9 mouse cellular contexts compared by ENCODE assay signal in the genomic region with DNA sequence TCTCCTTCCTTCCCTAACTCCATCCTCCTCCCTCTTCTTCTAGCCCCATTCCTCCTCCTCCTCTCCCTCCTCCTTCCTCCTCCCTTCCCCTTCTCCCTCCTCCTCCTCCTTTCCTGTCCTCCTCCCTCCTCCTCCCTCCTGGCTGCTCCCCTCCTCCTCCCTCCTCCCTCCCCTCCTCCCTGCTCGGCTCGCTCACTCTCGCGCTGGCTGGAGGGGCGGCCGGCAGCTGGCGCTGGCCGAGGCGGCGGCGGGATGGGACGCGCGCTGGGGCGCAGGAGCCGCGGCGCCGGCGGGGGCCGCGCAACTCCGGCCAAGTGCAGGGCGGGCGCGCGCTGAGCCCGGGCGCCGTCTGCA. TPM values are rescaled to one million over a fixed set of nuclear protein-coding genes. Genes with fewer than 3 reads are reported as not detected.
DNase-seq lines count a peak whose midpoint lies in the region; ATAC-seq lines count a peak whose summit lies in the region.
"Had no signal": no experiment of that assay in that cellular context is flagged by ENCODE, and none has a peak within 500 bp of the region (broad histone marks: within the 10 kb centered on the region; RNA-seq: fewer than 3 reads in every experiment).

No protein-coding gene starts in this region.

- ATAC-seq in megakaryocyte, adult 5-6 weeks (ENCODE audit: poor library complexity, severe bottlenecking) = no peak
- ATAC-seq in forebrain, embryonic 16.5 days = peak; percentile 60
- peak; percentile 64 for ATAC-seq in midbrain, embryonic 13.5 days
- no peak for ATAC-seq in inflammation-experienced regulatory T-cells, adult 6 months
- ATAC-seq in erythroid progenitor cell, adult 5-6 weeks (replicated peaks; ENCODE audit: low FRiP score, poor library complexity, severe bottlenecking) = no peak

- peak; percentile 62 for DNase-seq in left cerebral cortex, adult 11 months (ENCODE audit: low spot score)
- no peak for DNase-seq in thymus, postnatal 4 days

- H3K9me3 ChIP-seq in megakaryocyte, embryonic 14.5 days = peaks cover 15% of the 10 kb centered on the region; the same call in 1 of the 2 replicates
- no peaks in the 10 kb centered on the region for H3K9me3 ChIP-seq in forebrain, embryonic 16.5 days (ENCODE audit: control insufficient read depth, low read length)
- no peaks in the 10 kb centered on the region for H3K9me3 ChIP-seq in midbrain, embryonic 13.5 days

- H3K27me3 ChIP-seq in megakaryocyte, embryonic 14.5 days (replicated peaks) = peaks cover 88% of the 10 kb centered on the region
- peaks cover 4% of the 10 kb centered on the region; the same call in 1 of the 2 replicates for H3K27me3 ChIP-seq in forebrain, embryonic 16.5 days (replicated peaks; ENCODE audit: control insufficient read depth, insufficient read depth, low read length)
- peaks cover 81% of the 10 kb centered on the region for H3K27me3 ChIP-seq in midbrain, embryonic 13.5 days

- peak overlapping the region; percentile 77 for H3K9ac ChIP-seq in forebrain, embryonic 16.5 days (replicated peaks; ENCODE audit: low read depth, low read length)
- H3K9ac ChIP-seq in midbrain, embryonic 13.5 days (replicated peaks) = peak overlapping the region; percentile 73

- H3K4me3 ChIP-seq in megakaryocyte, embryonic 14.5 days (replicated peaks) = peak overlapping the region; percentile 81
- H3K4me3 ChIP-seq in forebrain, embryonic 16.5 days (replicated peaks; ENCODE audit: low read length) = peak overlapping the region; percentile 65
- peak overlapping the region; percentile 59 for H3K4me3 ChIP-seq in midbrain, embryonic 13.5 days (replicated peaks)

- peaks cover 47% of the 10 kb centered on the region for H3K4me1 ChIP-seq in megakaryocyte, embryonic 14.5 days
- peaks cover 32% of the 10 kb centered on the region for H3K4me1 ChIP-seq in forebrain, embryonic 16.5 days (replicated peaks; ENCODE audit: control insufficient read depth, insufficient read depth, low read length)
- peaks cover 34% of the 10 kb centered on the region for H3K4me1 ChIP-seq in midbrain, embryonic 13.5 days (replicated peaks)

- H3K36me3 ChIP-seq in megakaryocyte, embryonic 14.5 days (replicated peaks; ENCODE audit: low read length) = no peaks in the 10 kb centered on the region
- H3K36me3 ChIP-seq in forebrain, embryonic 16.5 days (ENCODE audit: control insufficient read depth, insufficient read depth) = no peaks in the 10 kb centered on the region
- H3K36me3 ChIP-seq in midbrain, embryonic 13.5 days = no peaks in the 10 kb centered on the region

- peak overlapping the region; percentile 93 for H3K4me2 ChIP-seq in forebrain, embryonic 16.5 days (ENCODE audit: low read length)
- peak overlapping the region; percentile 91 for H3K4me2 ChIP-seq in midbrain, embryonic 13.5 days (replicated peaks)

- under 1% methylated on average over 25 of the region's 30 CpGs for WGBS in forebrain, embryonic 16.5 days
- 0% methylated on average over 30 of the region's 30 CpGs for WGBS in midbrain, embryonic 13.5 days

- peak overlapping the region; percentile 62 for H3K27ac ChIP-seq in forebrain, embryonic 16.5 days (ENCODE audit: low read length)
- peak overlapping the region; percentile 65 for H3K27ac ChIP-seq in midbrain, embryonic 13.5 days

RNA-seq across cellular contexts. Expression of a gene that starts 0.6 kb away (rescaled TPM):
- polyA plus RNA-seq in megakaryocyte, embryonic 14.5 days (2012; ENCODE audit: insufficient read depth, low replicate concordance) = not detected in 2 replicates
- total RNA-seq in megakaryocyte, adult 5-6 weeks (2015) = not detected in 2 replicates
- total RNA-seq in megakaryocyte, adult 5-6 weeks (2017) = 0.07 and 0.28 TPM in 2 replicates
- 8.4 and 9.1 TPM in 2 replicates for polyA plus RNA-seq in forebrain, embryonic 16.5 days (2015; fragmentation: Nextera tagmentation; extraction: Ambion mirVana)
- 2.5 and 2.7 TPM in 2 replicates for polyA plus RNA-seq in midbrain, embryonic 13.5 days (2015; fragmentation: Nextera tagmentation; extraction: Ambion mirVana)
- not detected for polyA plus RNA-seq in inflammation-experienced regulatory T-cells, adult 6 months (2017; shearing (Covaris generic))
- total RNA-seq in erythroid progenitor cell, adult 5-6 weeks (2015; ENCODE audit: low replicate concordance) = not detected in 2 replicates
- total RNA-seq in erythroid progenitor cell, adult 5-6 weeks (2017; ENCODE audit: low replicate concordance) = not detected in 2 replicates
- total RNA-seq: liver, adult 2 months had no signal
- polyA plus RNA-seq: liver, adult 2 months had no signal

RNA-seq across cellular contexts. Expression of a gene that starts 56.6 kb away (rescaled TPM):
- polyA plus RNA-seq in megakaryocyte, embryonic 14.5 days (2012; ENCODE audit: insufficient read depth, low replicate concordance) = 55.1 and 59.7 TPM in 2 replicates
- 6.5 and 6.7 TPM in 2 replicates for total RNA-seq in megakaryocyte, adult 5-6 weeks (2015)
- 17.0 and 19.7 TPM in 2 replicates for total RNA-seq in megakaryocyte, adult 5-6 weeks (2017)
- 96.0 and 98.9 TPM in 2 replicates for polyA plus RNA-seq in forebrain, embryonic 16.5 days (2015; fragmentation: Nextera tagmentation; extraction: Ambion mirVana)
- polyA plus RNA-seq in midbrain, embryonic 13.5 days (2015; fragmentation: Nextera tagmentation; extraction: Ambion mirVana) = 54.5 and 57.5 TPM in 2 replicates
- 10 to 100 TPM; 22.5 to 25.4 (median 24.7) TPM for polyA plus RNA-seq in inflammation-experienced regulatory T-cells, adult 6 months (2017; shearing (Covaris generic))
- total RNA-seq in erythroid progenitor cell, adult 5-6 weeks (2015; ENCODE audit: low replicate concordance) = 6.5 and 13.4 TPM in 2 replicates
- total RNA-seq in erythroid progenitor cell, adult 5-6 weeks (2017; ENCODE audit: low replicate concordance) = 1.2 and 7.1 TPM in 2 replicates

Comparison
In these comparisons a context has a peak if more than half of its experiments do, and no peak if none do; other contexts are left out.
1. ATAC-seq: peak in forebrain, embryonic 16.5 days (single experiment) and midbrain, embryonic 13.5 days (single experiment); none in megakaryocyte, adult 5-6 weeks (single experiment), inflammation-experienced regulatory T-cells, adult 6 months (single experiment) and erythroid progenitor cell, adult 5-6 weeks (single experiment).
2. Peak in every context shown above with its lines, with median percentiles within 50 percentile points of each other: H3K4me3 ChIP-seq.